Mouse (Mus musculus) intestine, postnatal 0 days (tissue): ENCODE measurements at regions not wholly inside any gene's neighbourhood (a gene's known extent, or its start where the extent isn't known, plus 50 kb on each side); places are given as distances from the start of the nearest gene placed in this dataset.
"Not testable (repeated sequence)": the region's sequence is repeated elsewhere in the genome, so short reads cannot be mapped to it uniquely, and the experiment has no call there.

Experiments used
- ATAC-seq: fragments of 200-750 bp; cut with Nextera tagmentation; 2 replicates; pipeline ENCODE4 v1.8.0; 2017; ENCODE audit warnings: mild to moderate bottlenecking, moderate TSS enrichment, moderate library complexity
- H3K27ac ChIP-seq: fragments of 300-500 bp; sonication (generic); 2 replicates; pipeline ENCODE4 v1.5.1; 2014; ENCODE audit warnings: mild to moderate bottlenecking, low read depth, low read length, moderate library complexity
- H3K27me3 ChIP-seq: fragments of 300-500 bp; sonication (generic); replicated peaks from 2 replicates; pipeline ENCODE4 v1.6.1; 2014; ENCODE audit warnings: low read length, mixed read lengths; ENCODE audit not compliant: control insufficient read depth, insufficient read depth
- H3K36me3 ChIP-seq: fragments of 300-500 bp; sonication (generic); 2 replicates; pipeline ENCODE4 v1.6.1; 2014; ENCODE audit warnings: mild to moderate bottlenecking, moderate library complexity; ENCODE audit not compliant: control insufficient read depth, insufficient read depth
- H3K4me1 ChIP-seq: fragments of 300-500 bp; sonication (generic); replicated peaks from 2 replicates; pipeline ENCODE4 v1.6.1; 2014; ENCODE audit warnings: antibody characterized with exemption, low read length, mixed read lengths; ENCODE audit not compliant: control insufficient read depth, insufficient read depth
- H3K4me2 ChIP-seq: fragments of 300-500 bp; sonication (generic); replicated peaks from 2 replicates; pipeline ENCODE4 v1.6.1; 2014; ENCODE audit warnings: low read depth, mild to moderate bottlenecking, moderate library complexity
- H3K4me3 ChIP-seq: fragments of 300-500 bp; sonication (generic); 2 replicates; pipeline ENCODE4 v1.5.1; 2014; ENCODE audit warnings: low read depth, low read length
- H3K9ac ChIP-seq: fragments of 300-500 bp; sonication (generic); 2 replicates; pipeline ENCODE4 v1.6.1; 2014; ENCODE audit warnings: mild to moderate bottlenecking, low read depth, low read length
- H3K9me3 ChIP-seq: fragments of 300-500 bp; sonication (generic); 2 replicates; pipeline ENCODE4 v1.6.1; 2016; ENCODE audit warnings: mixed run types; ENCODE audit not compliant: control insufficient read depth
- CTCF ChIP-seq: sonication (generic); IDR thresholded peaks from 2 replicates; pipeline ENCODE4 v1.5.1; 2016; ENCODE audit warnings: low read depth, mild to moderate bottlenecking, control low read depth, antibody characterized with exemption, moderate library complexity
- WGBS: fragments of 180-500 bp; shearing (Covaris S2); extraction: QIAGEN DNeasy Blood & Tissue Kit; methylation state at CpG from one replicate; pipeline ENCODE4 v1.1.7; 2014; 5-methylcytosine and 5-hydroxymethylcytosine counted together

DNA sequence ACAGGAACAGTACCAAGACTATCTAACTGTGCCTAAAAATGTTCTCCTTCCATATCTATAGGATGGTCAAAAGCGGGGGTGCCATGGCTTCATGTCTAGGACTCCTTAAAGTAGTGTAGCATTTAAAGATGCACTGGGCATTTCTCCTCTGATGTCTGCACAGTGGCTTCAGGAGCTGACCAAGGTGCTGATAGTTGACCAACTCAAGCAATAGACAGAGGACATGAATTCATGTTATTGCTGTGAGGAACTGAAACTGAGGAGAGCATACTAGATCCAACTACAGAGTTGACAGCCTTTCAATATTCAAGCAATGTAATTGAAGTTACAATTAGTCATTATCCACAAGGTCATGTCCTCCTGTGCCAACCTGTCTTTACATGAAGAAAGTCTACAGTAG is 133.0 kb upstream of the Pou6f2 start:
- H3K27ac ChIP-seq = no peak overlapping the region
- no peaks in the 10 kb centered on the region for H3K36me3 ChIP-seq
- H3K27me3 ChIP-seq = no peaks in the 10 kb centered on the region
- ATAC-seq = no peak
- no peaks in the 10 kb centered on the region for H3K9me3 ChIP-seq
- WGBS = 37% methylated on average over 1 of the region's 1 CpGs
- TF ChIP-seq CTCF = no peak
- H3K4me1 ChIP-seq = no peaks in the 10 kb centered on the region
- no peak overlapping the region for H3K4me2 ChIP-seq
- no peak overlapping the region for H3K9ac ChIP-seq
- no peak overlapping the region for H3K4me3 ChIP-seq

GRCm38 (mm10) chr13:18498159-18498558 is 100.7 kb upstream of the Pou6f2 start:
- H3K4me2 ChIP-seq = no peak overlapping the region
- no peak for TF ChIP-seq CTCF
- no peaks in the 10 kb centered on the region for H3K4me1 ChIP-seq
- H3K36me3 ChIP-seq = no peaks in the 10 kb centered on the region
- no peak overlapping the region for H3K27ac ChIP-seq
- no peaks in the 10 kb centered on the region for H3K9me3 ChIP-seq
- no peak for ATAC-seq
- H3K9ac ChIP-seq = no peak overlapping the region
- 0 out of 2 replicates have a peak, but pooled peaks cover 3% of the 10 kb centered on the region for H3K27me3 ChIP-seq
- H3K4me3 ChIP-seq = no peak overlapping the region
- 22% methylated on average over 4 of the region's 4 CpGs for WGBS

- Histone ChIP-seq H3K4me3 (no peak overlapping the region), H3K27me3 (0 out of 2 replicates have a peak, but pooled peaks cover 3% of the 10 kb centered on the region), H3K9me3 (no peaks in the 10 kb centered on the region), H3K27ac (no peak overlapping the region), H3K4me1 (no peaks in the 10 kb centered on the region), H3K36me3 (no peaks in the 10 kb centered on the region), H3K9ac (no peak overlapping the region), H3K4me2 (no peak overlapping the region)
- TF ChIP-seq CTCF = no peak
- 17% methylated on average over 5 of the region's 5 CpGs for WGBS
- no peak for ATAC-seq
These were observed 100.2 kb upstream of the Pou6f2 start for GRCm38 (mm10) chr13:18497582-18498157.

GRCm38 (mm10) chr13:18495021-18495811 is 97.7 kb upstream of the Pou6f2 start:
- Histone ChIP-seq H3K4me2 (no peak overlapping the region), H3K9ac (no peak overlapping the region), H3K27ac (no peak overlapping the region), H3K4me3 (no peak overlapping the region), H3K4me1 (no peaks in the 10 kb centered on the region), H3K36me3 (no peaks in the 10 kb centered on the region), H3K27me3 (0 out of 2 replicates have a peak, but pooled peaks cover 3% of the 10 kb centered on the region), H3K9me3 (no peaks in the 10 kb centered on the region)
- ATAC-seq = no peak
- WGBS = 65% methylated on average over 10 of the region's 10 CpGs
- TF ChIP-seq CTCF = no peak

GRCm38 (mm10) chr13:18485785-18486184 is 88.3 kb upstream of the Pou6f2 start:
- not testable (repeated sequence) for H3K4me1 ChIP-seq, H3K9me3 ChIP-seq, H3K27ac ChIP-seq, H3K27me3 ChIP-seq, H3K4me2 ChIP-seq, ATAC-seq, H3K9ac ChIP-seq, H3K36me3 ChIP-seq, H3K4me3 ChIP-seq
- WGBS = 25% methylated on average over 4 of the region's 4 CpGs

DNA sequence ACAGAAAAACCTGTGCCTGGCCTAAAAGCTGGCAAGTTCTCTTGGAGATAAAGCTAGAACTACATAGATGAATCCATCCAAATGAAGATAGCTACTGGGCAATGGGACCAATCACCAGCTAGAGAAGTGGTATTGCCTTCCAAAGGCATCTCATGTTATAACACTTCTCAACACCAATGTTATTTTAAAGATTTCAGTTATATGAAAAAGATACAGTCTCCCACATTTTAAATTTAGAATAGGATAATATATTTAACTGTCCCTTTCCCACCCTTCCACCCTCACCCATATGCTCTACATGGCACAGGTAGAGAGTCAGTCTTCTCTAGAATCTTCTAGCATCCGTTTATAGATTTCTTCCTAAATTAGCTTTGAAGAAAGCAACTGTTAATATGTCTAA is 87.6 kb upstream of the Pou6f2 start:
- no peaks in the 10 kb centered on the region for H3K27me3 ChIP-seq
- no peak overlapping the region for H3K9ac ChIP-seq
- no peak overlapping the region for H3K27ac ChIP-seq
- no peak overlapping the region for H3K4me2 ChIP-seq
- H3K9me3 ChIP-seq = no peaks in the 10 kb centered on the region
- no peak for ATAC-seq
- 94% methylated on average over 1 of the region's 1 CpGs for WGBS
- no peak for TF ChIP-seq CTCF
- no peaks in the 10 kb centered on the region for H3K36me3 ChIP-seq
- no peaks in the 10 kb centered on the region for H3K4me1 ChIP-seq
- H3K4me3 ChIP-seq = no peak overlapping the region
